Mouse (Mus musculus): ENCODE data around the gene Sorbs2. TPM values are rescaled to one million over a fixed set of nuclear protein-coding genes. Genes with fewer than 3 reads are reported as not detected.

Gene Sorbs2
- total RNA-seq, 1 experiment = 2.1 TPM

GRCm38 (mm10) chr8:45557936-45558335 is 50.3 kb downstream of the Sorbs2 start:
- Histone ChIP-seq H3K9me3 (ENCODE audit: control insufficient read depth, insufficient read depth, low read depth, low read length) (no peaks in the 10 kb centered on the region), H3K4me3 (ENCODE audit: insufficient read depth in 1 of 2, low read depth in 1 of 2, low read length in 2 of 2, poor library complexity in 1 of 2, severe bottlenecking in 1 of 2) (no peak overlapping the region), H3K4me1 (ENCODE audit: control insufficient read depth in 2 of 2, insufficient read depth in 2 of 2, low read length in 2 of 2, poor library complexity in 1 of 2) (no peaks in the 10 kb centered on the region), H3K27ac (ENCODE audit: insufficient read depth, low read depth, low read length, poor library complexity, severe bottlenecking) (no peak overlapping the region), H3K36me3 (ENCODE audit: control insufficient read depth, insufficient read depth, low read length, poor library complexity, severe bottlenecking) (no peaks in the 10 kb centered on the region), H3K9ac (ENCODE audit: insufficient read depth, low read depth, low read length, poor library complexity, severe bottlenecking) (no peak overlapping the region)
- in situ Hi-C loops (cut with MboI; ENCODE audit: low sequenced_read_pairs in 2 of 2, unreplicated experiment in 2 of 2) = no loop called here
- TF ChIP-seq ZNF384 (IDR thresholded peaks at IDR 0.05; ENCODE audit: low read depth, low read length) (no peak), MAFK (IDR thresholded peaks at IDR 0.05; ENCODE audit: insufficient read depth, low read depth, low read length) (no peak), CHD2 (IDR thresholded peaks at IDR 0.05; ENCODE audit: low read depth, low read length) (no peak), ZC3H11A (IDR thresholded peaks at IDR 0.05; ENCODE audit: borderline replicate concordance, low read depth, low read length) (no peak), HCFC1 (IDR thresholded peaks at IDR 0.05; ENCODE audit: borderline replicate concordance, insufficient read depth, low read length) (no peak)
- DNase-seq (ENCODE audit: low read depth, low spot score) = no peak

DNA sequence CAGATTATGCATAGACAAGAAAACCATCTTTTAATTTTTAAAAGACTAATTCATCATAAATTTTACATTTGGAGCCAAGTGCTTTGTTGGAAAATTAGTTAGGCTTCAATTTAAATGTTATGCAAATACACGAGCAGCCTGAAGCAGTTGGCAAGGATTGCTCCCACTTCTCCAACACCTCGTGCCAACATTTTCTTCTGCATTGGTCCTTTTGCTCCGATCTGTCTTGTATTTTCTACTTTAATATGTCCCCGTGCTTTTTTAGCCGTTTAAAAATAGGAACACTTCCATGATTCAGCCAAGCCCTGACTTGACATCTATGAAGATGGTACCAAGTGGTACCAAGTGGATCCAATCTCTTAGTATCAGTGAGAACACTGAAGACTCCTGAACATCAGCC is 50.8 kb downstream of the Sorbs2 start:
- Histone ChIP-seq H3K4me1 (ENCODE audit: control insufficient read depth in 2 of 2, insufficient read depth in 2 of 2, low read length in 2 of 2, poor library complexity in 1 of 2) (no peaks in the 10 kb centered on the region), H3K36me3 (ENCODE audit: control insufficient read depth, insufficient read depth, low read length, poor library complexity, severe bottlenecking) (no peaks in the 10 kb centered on the region), H3K9ac (ENCODE audit: insufficient read depth, low read depth, low read length, poor library complexity, severe bottlenecking) (no peak overlapping the region), H3K9me3 (ENCODE audit: control insufficient read depth, insufficient read depth, low read depth, low read length) (no peaks in the 10 kb centered on the region), H3K27ac (ENCODE audit: insufficient read depth, low read depth, low read length, poor library complexity, severe bottlenecking) (no peak overlapping the region), H3K4me3 (ENCODE audit: insufficient read depth in 1 of 2, low read depth in 1 of 2, low read length in 2 of 2, poor library complexity in 1 of 2, severe bottlenecking in 1 of 2) (no peak overlapping the region)
- in situ Hi-C loops (cut with MboI; ENCODE audit: low sequenced_read_pairs in 2 of 2, unreplicated experiment in 2 of 2) = no loop called here
- no peak for TF ChIP-seq MAFK (IDR thresholded peaks at IDR 0.05; ENCODE audit: insufficient read depth, low read depth, low read length)
- TF ChIP-seq CHD2 (IDR thresholded peaks at IDR 0.05; ENCODE audit: low read depth, low read length) = no peak
- TF ChIP-seq ZC3H11A (IDR thresholded peaks at IDR 0.05; ENCODE audit: borderline replicate concordance, low read depth, low read length) = no peak
- TF ChIP-seq ZNF384 (IDR thresholded peaks at IDR 0.05; ENCODE audit: low read depth, low read length) = no peak
- TF ChIP-seq HCFC1 (IDR thresholded peaks at IDR 0.05; ENCODE audit: borderline replicate concordance, insufficient read depth, low read length) = no peak
- DNase-seq (ENCODE audit: low read depth, low spot score) = no peak

DNA sequence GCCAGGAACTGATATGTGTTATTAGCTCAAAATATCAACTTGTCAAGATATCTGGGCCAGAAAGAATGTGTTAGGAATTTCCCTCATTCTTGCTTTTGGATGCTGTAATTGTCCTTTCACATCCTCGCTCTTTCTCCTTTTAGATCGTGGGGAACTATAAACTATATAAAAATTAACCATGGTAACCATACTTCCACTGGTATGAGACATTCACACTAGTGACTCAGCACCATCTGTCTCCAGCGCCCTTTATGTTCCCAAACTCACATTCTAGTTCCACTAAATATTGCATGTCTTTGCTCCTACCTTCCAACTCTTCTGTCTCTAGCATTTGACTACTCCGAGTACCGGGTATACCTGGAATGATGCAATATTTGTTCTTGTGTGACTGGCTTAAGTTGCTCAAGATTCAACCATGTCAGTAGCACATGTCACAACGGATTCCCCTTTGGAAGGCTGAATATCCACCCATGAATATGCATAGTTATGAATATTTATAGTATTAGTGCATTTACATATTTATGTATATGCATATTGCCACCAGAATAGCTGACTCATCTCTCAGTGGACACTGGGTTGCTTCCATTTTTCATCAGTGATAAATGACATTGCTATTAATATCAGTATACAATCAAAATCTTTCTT is 51.7 kb downstream of the Sorbs2 start:
- TF ChIP-seq MAFK (IDR thresholded peaks at IDR 0.05; ENCODE audit: insufficient read depth, low read depth, low read length) = no peak
- no peak for TF ChIP-seq HCFC1 (IDR thresholded peaks at IDR 0.05; ENCODE audit: borderline replicate concordance, insufficient read depth, low read length)
- TF ChIP-seq ZNF384 (IDR thresholded peaks at IDR 0.05; ENCODE audit: low read depth, low read length) = no peak
- no peak for TF ChIP-seq CHD2 (IDR thresholded peaks at IDR 0.05; ENCODE audit: low read depth, low read length)
- TF ChIP-seq ZC3H11A (IDR thresholded peaks at IDR 0.05; ENCODE audit: borderline replicate concordance, low read depth, low read length) = no peak
- H3K4me1 ChIP-seq (ENCODE audit: control insufficient read depth in 2 of 2, insufficient read depth in 2 of 2, low read length in 2 of 2, poor library complexity in 1 of 2) = no peaks in the 10 kb centered on the region
- no peaks in the 10 kb centered on the region for H3K9me3 ChIP-seq (ENCODE audit: control insufficient read depth, insufficient read depth, low read depth, low read length)
- in situ Hi-C loops (cut with MboI; ENCODE audit: low sequenced_read_pairs in 2 of 2, unreplicated experiment in 2 of 2) = no loop called here
- no peak overlapping the region for H3K9ac ChIP-seq (ENCODE audit: insufficient read depth, low read depth, low read length, poor library complexity, severe bottlenecking)
- no peaks in the 10 kb centered on the region for H3K36me3 ChIP-seq (ENCODE audit: control insufficient read depth, insufficient read depth, low read length, poor library complexity, severe bottlenecking)
- no peak overlapping the region for H3K4me3 ChIP-seq (ENCODE audit: insufficient read depth in 1 of 2, low read depth in 1 of 2, low read length in 2 of 2, poor library complexity in 1 of 2, severe bottlenecking in 1 of 2)
- H3K27ac ChIP-seq (ENCODE audit: insufficient read depth, low read depth, low read length, poor library complexity, severe bottlenecking) = no peak overlapping the region
- DNase-seq (ENCODE audit: low read depth, low spot score) = no peak

GRCm38 (mm10) chr8:45565189-45565588 is 57.6 kb downstream of the Sorbs2 start:
- no peaks in the 10 kb centered on the region for H3K9me3 ChIP-seq (ENCODE audit: control insufficient read depth, insufficient read depth, low read depth, low read length)
- H3K36me3 ChIP-seq (ENCODE audit: control insufficient read depth, insufficient read depth, low read length, poor library complexity, severe bottlenecking) = no peaks in the 10 kb centered on the region
- no peak overlapping the region for H3K9ac ChIP-seq (ENCODE audit: insufficient read depth, low read depth, low read length, poor library complexity, severe bottlenecking)
- no peak overlapping the region for H3K27ac ChIP-seq (ENCODE audit: insufficient read depth, low read depth, low read length, poor library complexity, severe bottlenecking)
- no peak for TF ChIP-seq CHD2 (IDR thresholded peaks at IDR 0.05; ENCODE audit: low read depth, low read length)
- TF ChIP-seq ZC3H11A (IDR thresholded peaks at IDR 0.05; ENCODE audit: borderline replicate concordance, low read depth, low read length) = no peak
- no peak for TF ChIP-seq MAFK (IDR thresholded peaks at IDR 0.05; ENCODE audit: insufficient read depth, low read depth, low read length)
- no peak for TF ChIP-seq HCFC1 (IDR thresholded peaks at IDR 0.05; ENCODE audit: borderline replicate concordance, insufficient read depth, low read length)
- TF ChIP-seq ZNF384 (IDR thresholded peaks at IDR 0.05; ENCODE audit: low read depth, low read length) = no peak
- H3K4me1 ChIP-seq (ENCODE audit: control insufficient read depth in 2 of 2, insufficient read depth in 2 of 2, low read length in 2 of 2, poor library complexity in 1 of 2) = no peaks in the 10 kb centered on the region
- in situ Hi-C loops (cut with MboI; ENCODE audit: low sequenced_read_pairs in 2 of 2, unreplicated experiment in 2 of 2) = no loop called here
- no peak for DNase-seq (ENCODE audit: low read depth, low spot score)
- H3K4me3 ChIP-seq (ENCODE audit: insufficient read depth in 1 of 2, low read depth in 1 of 2, low read length in 2 of 2, poor library complexity in 1 of 2, severe bottlenecking in 1 of 2) = no peak overlapping the region

All from ES-E14 (cell line).